Mouse (Mus musculus) yolk sac, embryonic 10.5 days (tissue): ENCODE results near the gene Cdkn1a.
A peak's percentile ranks its signal among the peaks of the same experiment; 100 is the strongest.
"Not testable (repeated sequence)": the region's sequence is repeated elsewhere in the genome, so short reads cannot be mapped to it uniquely, and the experiment has no call there.

Experiments used
- DNase-seq: peaks from one replicate; pipeline ENCODE4 v3.0.0-alpha.2; 2017; ENCODE audit warnings: low spot score

Gene Cdkn1a

DNA sequence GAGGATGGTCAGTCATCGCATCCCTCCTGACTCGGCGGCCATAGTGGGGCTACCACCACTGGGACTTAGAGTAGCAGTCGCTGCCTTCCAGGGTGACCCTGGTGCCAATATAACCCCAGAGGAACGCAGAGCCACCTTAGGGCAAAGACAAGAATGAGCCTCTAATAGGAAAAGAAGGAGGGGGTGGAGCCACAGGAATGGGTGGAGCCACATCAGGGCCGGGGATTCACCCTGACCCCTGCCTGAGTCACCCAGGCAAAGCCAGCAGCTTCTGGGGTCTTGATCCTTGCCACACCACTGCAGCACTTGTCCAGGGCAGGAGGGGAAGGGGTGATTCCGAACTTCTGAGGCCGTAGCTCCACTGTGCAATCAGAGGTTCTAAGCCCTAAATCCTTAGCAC, 7.2 kb upstream of the Cdkn1a start:
- no peak for DNase-seq

DNA sequence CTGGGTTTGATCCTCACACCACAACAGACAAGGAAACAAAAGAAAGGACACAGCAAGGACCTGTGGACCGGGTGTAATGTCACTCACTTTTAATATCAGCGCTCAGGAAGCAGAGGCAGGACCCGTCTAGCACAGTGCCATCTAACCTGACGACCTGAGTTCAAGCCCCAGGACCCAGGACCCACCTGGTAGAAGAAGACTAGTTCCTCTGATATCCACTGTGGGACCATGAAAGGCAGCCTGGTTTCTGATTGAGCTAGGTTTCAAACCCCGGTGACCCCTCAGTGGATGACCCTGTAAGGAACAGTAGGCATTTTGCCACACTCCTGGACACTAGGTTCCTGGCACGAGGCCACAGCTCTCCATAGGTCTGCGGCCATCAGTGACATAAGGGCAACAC, 6.1 kb upstream of the Cdkn1a start:
- no peak for DNase-seq

GRCm38 (mm10) chr17:29085266-29085665, 5.5 kb upstream of the Cdkn1a start:
- DNase-seq, result no peak

DNA sequence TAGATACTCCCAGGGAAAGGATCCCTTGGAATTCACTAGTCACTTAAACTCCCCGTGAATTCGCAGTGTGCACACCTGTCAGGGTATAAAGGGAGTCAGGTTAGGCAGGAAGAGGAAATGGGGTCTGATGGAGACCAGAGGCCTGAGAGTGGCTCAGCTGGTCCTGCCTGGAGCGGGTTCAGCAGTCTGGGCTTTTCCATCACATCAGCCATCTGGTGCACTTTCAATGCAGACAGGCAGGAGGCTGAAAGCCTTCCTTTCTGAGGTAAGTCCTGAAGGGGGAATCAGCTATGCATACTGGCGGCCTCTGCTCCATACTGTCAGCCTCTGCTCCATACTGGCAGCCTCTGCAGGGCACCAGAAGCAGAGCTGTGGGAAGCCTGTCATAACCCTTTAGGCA, 3.9 kb upstream of the Cdkn1a start:
- DNase-seq, result no peak

GRCm38 (mm10) chr17:29091348-29091944, 670 bp downstream of the Cdkn1a start:
- DNase-seq, result no peak

DNA sequence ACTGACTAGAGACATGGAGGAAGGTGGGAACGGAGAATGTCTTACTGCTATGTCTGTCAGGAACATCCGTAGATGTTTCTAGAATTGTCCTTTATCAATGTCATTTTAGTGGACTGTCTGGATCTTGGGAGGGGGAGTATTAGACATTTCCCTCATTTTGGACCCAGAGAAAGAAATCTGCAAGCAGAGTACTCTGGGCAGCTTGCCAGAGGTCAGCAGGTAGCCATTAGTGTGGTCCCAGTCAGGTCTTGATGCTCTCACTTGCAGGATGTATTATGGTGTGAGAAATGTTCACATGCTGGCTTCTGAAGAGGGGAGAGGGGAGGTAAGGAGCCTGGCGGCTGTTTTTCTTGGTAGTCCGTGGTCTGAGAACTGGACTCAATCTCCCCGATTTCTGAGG, 1.7 kb downstream of the Cdkn1a start:
- DNase-seq, result no peak

DNA sequence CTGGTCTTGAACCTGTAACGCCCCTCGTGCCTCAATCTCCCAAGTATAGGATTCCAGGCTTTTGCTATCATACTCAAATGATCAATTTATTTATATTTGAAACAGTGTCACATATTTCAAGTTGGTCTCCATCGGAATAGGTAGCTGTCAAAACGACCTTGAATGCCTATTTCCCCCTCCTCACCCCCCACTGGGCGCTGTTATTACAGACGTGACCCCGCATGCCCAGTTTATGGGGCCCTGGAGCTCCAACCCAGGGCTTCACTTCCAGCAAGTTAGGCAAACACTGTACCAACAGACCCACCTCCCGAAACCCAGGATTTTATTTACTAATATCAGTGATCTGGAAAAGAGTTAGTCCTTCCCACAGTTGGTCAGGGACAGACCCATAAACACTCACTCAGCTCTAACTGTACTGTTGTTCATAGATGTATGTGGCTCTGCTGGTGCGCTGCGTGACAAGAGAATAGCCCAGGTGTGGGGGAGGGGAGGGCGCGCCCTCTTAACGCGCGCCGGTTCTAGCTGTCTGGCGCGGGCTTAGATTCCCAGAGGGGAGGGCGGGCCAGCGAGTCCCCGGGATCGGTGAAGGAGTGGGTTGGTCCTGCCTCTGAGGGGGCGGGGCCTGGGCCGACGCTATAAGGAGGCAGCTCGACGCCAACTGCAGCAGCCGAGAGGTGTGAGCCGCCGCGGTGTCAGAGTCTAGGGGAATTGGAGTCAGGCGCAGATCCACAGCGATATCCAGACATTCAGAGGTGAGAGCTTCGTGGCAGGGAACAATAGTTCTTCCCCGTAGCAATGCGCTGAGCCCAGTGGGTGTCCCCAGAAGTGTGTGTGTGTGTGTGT, 2.6 kb downstream of the Cdkn1a start:
- peak; percentile 91 for DNase-seq

DNA sequence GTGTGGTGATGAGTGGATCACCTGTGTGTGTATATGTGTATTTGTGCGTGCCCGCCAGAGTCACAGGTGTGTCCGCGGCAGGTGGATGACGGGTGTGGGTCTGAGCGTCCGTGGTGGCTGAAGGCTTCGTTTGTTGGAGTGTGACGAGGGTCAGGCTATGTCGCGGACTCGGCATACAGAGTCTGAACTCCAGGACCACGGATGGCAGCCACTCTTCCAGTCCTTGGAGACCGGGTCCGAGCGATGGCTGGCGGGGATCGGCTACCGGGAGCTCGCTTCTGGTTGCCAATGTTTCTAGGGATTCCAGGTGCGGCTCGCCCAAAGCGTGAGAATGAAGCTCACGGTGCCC, 3.2 kb downstream of the Cdkn1a start:
- DNase-seq, result no peak

DNA sequence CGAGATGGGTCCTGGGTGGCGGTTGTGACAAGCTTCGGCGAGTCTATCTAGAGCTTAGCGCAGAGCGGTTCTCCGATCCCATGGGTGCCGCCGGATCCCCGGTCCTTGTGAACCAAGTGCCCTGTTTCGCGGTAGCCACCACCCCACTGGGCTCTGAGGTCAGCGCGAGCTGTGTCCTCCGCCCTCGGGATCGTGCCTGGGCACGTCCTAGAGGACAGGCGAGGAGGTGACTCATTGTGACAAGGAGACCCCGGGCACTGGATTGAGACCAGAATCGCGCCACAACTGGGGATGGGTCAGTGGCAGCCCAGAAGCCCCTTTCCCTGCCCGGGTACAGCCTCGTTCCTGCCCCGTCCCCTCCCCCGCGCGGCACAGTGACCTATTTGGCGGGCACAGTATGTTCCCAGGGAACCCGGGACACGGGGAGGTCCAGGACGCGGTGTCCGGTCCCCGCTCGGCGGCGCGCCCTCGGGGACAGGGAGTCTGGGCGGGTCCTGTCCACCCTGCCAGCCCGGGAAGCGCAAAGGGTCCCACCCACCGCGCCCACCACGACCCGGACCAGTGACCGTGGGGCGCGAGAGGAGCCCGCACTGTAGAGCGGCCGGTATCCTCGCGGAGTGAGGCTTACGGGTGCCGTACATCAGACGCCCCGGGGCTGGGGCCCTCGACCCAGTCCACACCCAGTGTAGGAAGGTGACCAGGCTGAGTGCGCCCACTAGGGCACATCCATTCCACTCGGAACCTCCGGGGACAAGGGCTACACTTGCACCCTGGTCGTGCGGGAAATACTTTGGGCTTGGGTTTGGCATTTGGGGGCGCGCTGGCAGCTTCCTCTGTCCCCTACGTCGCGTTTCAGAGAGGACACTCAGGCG, 3.8 kb downstream of the Cdkn1a start:
- peak; percentile 43 for DNase-seq

DNA sequence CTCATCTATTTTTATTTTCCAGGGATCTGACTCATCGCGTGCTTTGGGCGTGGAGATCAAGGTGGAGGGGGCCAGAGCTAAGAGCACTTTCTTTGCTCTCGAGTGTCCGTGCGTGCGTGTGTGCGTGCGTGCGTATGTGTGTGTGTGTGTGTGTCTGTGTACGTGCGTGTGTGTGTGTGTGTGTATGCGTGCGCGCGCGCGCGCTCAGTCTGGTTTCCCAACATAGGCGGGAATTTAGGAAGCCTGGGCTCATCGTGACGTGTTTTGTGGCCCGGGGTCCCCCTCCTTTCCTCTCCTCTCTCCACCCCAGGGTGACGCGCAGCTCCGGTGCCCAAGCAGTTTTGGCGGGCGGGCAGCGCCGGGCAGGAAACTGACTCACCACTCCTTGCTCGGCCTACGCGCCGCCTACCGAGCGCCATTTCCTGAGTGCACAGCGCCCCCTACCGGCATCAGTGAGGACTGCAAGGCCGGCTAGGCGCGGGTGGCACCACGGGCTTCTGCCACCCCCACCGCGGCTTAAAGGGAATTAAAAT, 4.5 kb downstream of the Cdkn1a start:
- DNase-seq, result peak; percentile 84

DNA sequence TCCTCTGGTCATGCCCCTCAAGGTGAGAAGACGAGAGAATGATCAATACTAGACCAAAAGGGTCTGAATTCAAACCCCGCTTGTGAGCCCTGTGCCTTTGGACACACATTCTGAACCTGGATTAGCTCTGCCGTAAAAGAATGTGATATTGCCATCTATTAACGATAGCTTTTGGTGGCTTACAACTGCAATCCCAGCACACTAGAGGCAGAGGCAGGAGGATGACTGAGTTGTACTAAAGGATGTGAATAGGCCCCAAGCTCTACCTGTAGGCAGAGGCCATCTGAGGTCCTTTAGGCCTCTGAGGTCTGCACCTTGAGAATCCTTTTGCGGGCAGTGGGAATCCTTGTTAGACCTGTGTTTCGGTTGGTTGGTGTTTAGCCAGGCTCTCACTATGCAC, 5.5 kb downstream of the Cdkn1a start:
- DNase-seq, result no peak

GRCm38 (mm10) chr17:29096851-29097561, 6.2 kb downstream of the Cdkn1a start:
- no peak for DNase-seq

- DNase-seq, result no peak
Observed at GRCm38 (mm10) chr17:29098291-29098690, 7.5 kb downstream of the Cdkn1a start.

DNA sequence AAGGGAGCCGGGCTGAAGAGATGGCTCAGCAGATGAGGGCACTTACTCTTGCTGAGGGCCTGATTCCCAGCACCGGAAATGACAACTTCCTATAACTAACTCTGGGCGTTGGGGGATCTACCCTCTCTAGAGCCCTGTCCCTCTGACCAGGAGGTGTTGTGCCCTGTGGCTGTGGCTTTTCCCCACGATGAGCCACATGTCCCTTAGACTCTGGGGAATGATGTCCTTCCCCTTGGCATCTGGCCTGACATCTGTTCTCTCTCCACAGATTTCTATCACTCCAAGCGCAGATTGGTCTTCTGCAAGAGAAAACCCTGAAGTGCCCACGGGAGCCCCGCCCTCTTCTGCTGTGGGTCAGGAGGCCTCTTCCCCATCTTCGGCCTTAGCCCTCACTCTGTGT, 8.3 kb downstream of the Cdkn1a start:
- no peak for DNase-seq

GRCm38 (mm10) chr17:29100627-29101026, 9.9 kb downstream of the Cdkn1a start:
- DNase-seq, result no peak

DNA sequence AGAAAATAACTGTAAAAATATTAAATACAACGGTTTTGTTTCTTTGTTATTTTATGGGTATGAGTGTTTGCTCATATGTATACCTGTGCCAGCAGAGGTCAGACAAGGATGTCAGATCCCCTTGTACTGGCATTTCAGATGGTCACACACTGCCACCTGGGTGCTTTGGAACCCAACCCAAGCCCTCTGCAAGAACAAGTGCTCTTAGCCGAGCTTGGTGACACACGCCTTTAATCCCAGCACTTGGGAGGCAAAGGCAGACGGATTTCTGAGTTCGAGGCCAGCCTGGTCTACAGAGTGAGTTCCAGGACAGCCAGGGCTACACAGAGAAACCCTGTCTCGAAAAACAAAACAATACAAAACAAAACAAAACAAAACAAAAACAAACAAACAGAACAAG, 19.6 kb downstream of the Cdkn1a start:
- DNase-seq, result not testable (repeated sequence)

- DNase-seq, result no peak
Observed at GRCm38 (mm10) chr17:29111332-29111731, 20.6 kb downstream of the Cdkn1a start.

DNA sequence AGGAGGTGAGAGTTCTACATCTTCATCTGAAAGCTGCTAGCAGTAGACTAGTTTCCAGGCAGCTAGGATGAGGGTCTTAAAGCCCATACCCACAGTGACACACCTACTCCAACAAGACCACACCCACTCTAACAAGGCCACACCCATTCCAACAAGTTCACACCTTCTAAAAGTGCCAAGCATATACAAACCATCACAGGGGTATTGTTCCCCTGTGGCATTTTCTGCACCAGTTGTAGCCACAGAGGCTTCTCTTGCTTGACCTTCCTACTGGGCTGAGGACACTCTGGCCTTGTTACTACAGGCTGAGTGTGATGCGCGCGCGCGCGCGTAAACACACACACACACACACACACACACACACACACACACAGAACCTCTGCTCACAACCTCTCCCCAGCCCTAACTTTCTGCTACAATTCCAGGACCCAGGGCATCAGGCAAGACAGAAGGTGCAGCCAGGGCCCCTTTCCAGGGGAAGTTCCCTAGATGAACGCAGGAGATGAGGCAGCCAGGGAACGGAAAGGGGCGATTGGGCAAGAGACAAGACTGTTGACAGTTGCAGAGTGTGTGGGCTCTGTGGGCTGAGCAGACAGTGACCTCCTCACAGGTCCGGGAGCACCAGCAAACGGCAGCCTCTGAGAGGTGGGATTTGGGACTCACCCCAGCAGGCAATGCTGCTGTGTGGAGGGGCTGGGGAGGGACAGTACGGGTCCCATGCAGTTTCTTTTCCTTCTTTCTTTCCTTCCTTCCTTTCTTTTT, 23.0 kb downstream of the Cdkn1a start, which contains the start of gene Rab44:
Gene Rab44 (plus strand): TSS at position 555 of the 762 bp plus-strand sequence.
- no peak for DNase-seq

- no peak for DNase-seq
Observed at GRCm38 (mm10) chr17:29116023-29116422, 25.2 kb downstream of the Cdkn1a start.

DNA sequence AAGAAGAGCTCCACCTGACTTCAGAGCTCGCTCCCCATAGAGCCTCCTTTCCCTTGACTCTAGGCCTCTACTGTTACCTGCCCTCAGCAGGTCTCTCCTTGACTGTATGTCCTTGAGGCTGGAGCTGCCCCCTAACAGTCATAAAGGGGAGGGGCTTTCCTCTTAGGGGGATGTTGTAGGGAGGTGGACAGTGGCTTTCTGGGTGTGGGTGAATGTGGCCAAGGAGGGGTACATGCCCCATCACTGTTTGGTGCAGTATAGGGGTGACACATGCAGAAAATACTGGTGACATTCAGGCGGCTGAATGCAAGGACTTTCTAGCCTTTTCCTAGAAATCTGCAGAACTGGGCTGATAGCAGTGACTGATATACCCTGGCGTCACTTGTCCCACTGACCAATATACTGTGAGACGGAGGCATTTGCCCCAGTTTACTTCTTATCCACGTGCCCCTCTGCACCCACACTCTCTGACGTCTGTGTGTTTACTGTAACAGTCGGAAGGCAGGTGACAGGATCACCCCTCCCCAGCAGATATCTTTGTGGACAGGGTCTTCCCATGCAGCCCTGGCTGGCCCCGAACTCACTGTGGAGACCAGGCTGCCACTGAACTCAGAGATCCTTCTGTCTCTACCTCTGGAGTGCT, 26.4 kb downstream of the Cdkn1a start:
- DNase-seq, result no peak

GRCm38 (mm10) chr17:29118057-29118456, 27.3 kb downstream of the Cdkn1a start:
- no peak for DNase-seq
